Mouse (Mus musculus) megakaryocyte, embryonic 14.5 days (primary cell): ENCODE results near the gene Fut11.
"Not testable (repeated sequence)": the region's sequence is repeated elsewhere in the genome, so short reads cannot be mapped to it uniquely, and the experiment has no call there.

Experiments
- FLI1 ChIP-seq: IDR thresholded peaks from 2 replicates; pipeline ENCODE4 v1.6.1; 2012; ENCODE audit warnings: low read length, inconsistent platforms, mixed read lengths
- GATA1 ChIP-seq: IDR thresholded peaks from 3 replicates; pipeline ENCODE4 v1.6.1; 2012; ENCODE audit warnings: mixed read lengths, low read length, inconsistent platforms, borderline replicate concordance

DNA sequence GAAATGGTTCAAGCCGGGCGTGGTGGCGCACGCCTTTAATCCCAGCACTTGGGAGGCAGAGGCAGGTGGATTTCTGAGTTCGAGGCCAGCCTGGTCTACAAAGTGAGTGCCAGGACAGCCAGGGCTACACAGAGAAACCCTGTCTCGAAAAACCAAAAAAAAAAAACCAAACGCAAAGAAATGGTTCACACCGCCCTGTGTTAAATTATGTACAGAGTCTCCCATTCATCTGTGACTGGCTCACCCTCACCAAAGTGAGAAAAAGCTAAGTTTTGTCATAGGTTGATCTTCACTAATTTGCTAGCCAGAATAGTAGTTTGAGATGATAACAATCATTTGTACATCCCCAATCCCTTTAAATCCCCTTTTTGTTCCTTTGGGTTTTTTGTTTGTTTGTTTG is 8.7 kb downstream of the Fut11 start:
- TF ChIP-seq GATA1, FLI1: not testable (repeated sequence)
